Mouse (Mus musculus) kidney, postnatal 0 days (tissue): ENCODE results near the gene Naxd. TPM values are rescaled to one million over a fixed set of nuclear protein-coding genes. Genes with fewer than 3 reads are reported as not detected.

Experiments
- ATAC-seq: fragments of 200-750 bp; cut with Nextera tagmentation; replicated peaks from 2 replicates; pipeline ENCODE4 v1.8.0; 2017; ENCODE audit warnings: low read depth, moderate number of reproducible peaks, moderate TSS enrichment, moderate library complexity; ENCODE audit not compliant: low FRiP score
- DNase-seq: peaks from one replicate; pipeline ENCODE4 v3.0.0-alpha.2; 2016; ENCODE audit warnings: low spot score
- H3K27ac ChIP-seq: fragments of 300-500 bp; sonication (generic); 2 replicates; pipeline ENCODE4 v1.5.1; 2014; ENCODE audit warnings: mild to moderate bottlenecking
- H3K27me3 ChIP-seq: fragments of 300-500 bp; sonication (generic); 2 replicates; pipeline ENCODE4 v1.6.1; 2014; ENCODE audit warnings: low read length, mixed read lengths; ENCODE audit not compliant: insufficient read depth
- H3K36me3 ChIP-seq: fragments of 300-500 bp; sonication (generic); 2 replicates; pipeline ENCODE4 v1.6.1; 2014; ENCODE audit warnings: low read length, mixed read lengths; ENCODE audit not compliant: insufficient read depth
- H3K4me1 ChIP-seq: fragments of 300-500 bp; sonication (generic); replicated peaks from 2 replicates; pipeline ENCODE4 v1.6.1; 2014; ENCODE audit warnings: antibody characterized with exemption, low read length, mixed read lengths; ENCODE audit not compliant: insufficient read depth
- H3K4me2 ChIP-seq: fragments of 300-500 bp; sonication (generic); 2 replicates; pipeline ENCODE4 v1.6.1; 2014; ENCODE audit warnings: mild to moderate bottlenecking, low read length, moderate library complexity, mixed read lengths
- H3K4me3 ChIP-seq: fragments of 300-500 bp; sonication (generic); replicated peaks from 2 replicates; pipeline ENCODE4 v1.5.1; 2014; ENCODE audit warnings: low read depth, low read length
- H3K9ac ChIP-seq: fragments of 300-500 bp; sonication (generic); 2 replicates; pipeline ENCODE4 v1.6.1; 2014; ENCODE audit warnings: low read depth, low read length
- H3K9me3 ChIP-seq: fragments of 300-500 bp; sonication (generic); replicated peaks from 2 replicates; pipeline ENCODE4 v1.6.1; 2016; ENCODE audit warnings: low read length, inconsistent platforms, mixed read lengths
- CTCF ChIP-seq: IDR thresholded peaks from 2 replicates; pipeline ENCODE4 v1.5.1; 2016; ENCODE audit warnings: antibody characterized with exemption, low read depth, mild to moderate bottlenecking, moderate library complexity
- WGBS: fragments of 180-500 bp; shearing (Covaris S2); extraction: QIAGEN DNeasy Blood & Tissue Kit; methylation state at CpG from one replicate; pipeline ENCODE4 v1.1.7; 2014; 5-methylcytosine and 5-hydroxymethylcytosine counted together
- polyA plus RNA-seq: library from polyadenylated mRNA; unstranded; fragments of >200 nt; fragmentation: Nextera tagmentation; extraction: Ambion mirVana; gene quantifications from 2 replicates; pipeline ENCODE4 v1.2.1, GENCODE M21; 2015

The Naxd gene
- polyA plus RNA-seq, 1 experiment from 2014 or later: 111 TPM

GRCm38 (mm10) chr8:11469095-11469494 lies 28.2 kb upstream of the Naxd start:
- peak; percentile 63 for DNase-seq
- peak overlapping the region; percentile 91; the same call in 1 of the 2 replicates for H3K27ac ChIP-seq

GRCm38 (mm10) chr8:11470694-11471093 lies 26.6 kb upstream of the Naxd start:
- Histone ChIP-seq H3K4me2 (peak overlapping the region; percentile 32; the same call in 1 of the 2 replicates), H3K27ac (peak overlapping the region; percentile 91), H3K27me3 (no peaks in the 10 kb centered on the region), H3K4me3 (no peak overlapping the region), H3K4me1 (peaks cover 36% of the 10 kb centered on the region), H3K9me3 (no peaks in the 10 kb centered on the region), H3K9ac (no peak overlapping the region), H3K36me3 (no peaks in the 10 kb centered on the region)
- no peak for DNase-seq
- ATAC-seq: no peak
- no peak for TF ChIP-seq CTCF
- WGBS: 60% methylated on average over 7 of the region's 7 CpGs

More at GRCm38 (mm10) chr8:11469095-11469494, 28.2 kb upstream of the Naxd start:
- Histone ChIP-seq H3K9me3 (no peaks in the 10 kb centered on the region), H3K4me1 (peaks cover 35% of the 10 kb centered on the region), H3K9ac (no peak overlapping the region), H3K27me3 (no peaks in the 10 kb centered on the region), H3K4me2 (no peak overlapping the region), H3K36me3 (no peaks in the 10 kb centered on the region), H3K4me3 (no peak overlapping the region)
- TF ChIP-seq CTCF: peak; percentile 85
- WGBS: 6% methylated on average over 3 of the region's 3 CpGs
- ATAC-seq: no peak

DNA sequence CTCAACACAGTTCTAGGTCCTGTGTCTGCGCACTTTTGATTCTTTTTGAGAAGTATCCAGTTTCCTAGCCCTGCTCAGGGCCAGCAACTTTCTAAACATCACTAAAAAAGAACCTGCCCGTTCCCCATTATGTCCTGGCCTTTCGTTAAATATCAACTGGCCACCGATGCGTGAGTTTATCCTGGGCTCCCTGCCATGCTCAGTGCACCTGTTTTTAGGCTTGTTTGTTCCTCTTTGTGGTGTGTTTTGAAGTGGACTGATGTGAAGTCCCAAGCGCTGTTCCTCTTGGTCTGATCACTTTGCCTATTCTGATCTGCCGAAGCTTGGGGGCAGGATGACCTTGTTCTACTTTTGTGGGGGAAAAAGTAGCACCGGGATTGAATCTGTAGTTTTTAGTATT lies 26.0 kb upstream of the Naxd start:
- Histone ChIP-seq H3K27me3 (no peaks in the 10 kb centered on the region), H3K4me2 (peak overlapping the region; percentile 32; the same call in 1 of the 2 replicates), H3K27ac (peak overlapping the region; percentile 91), H3K9me3 (no peaks in the 10 kb centered on the region), H3K4me1 (peaks cover 37% of the 10 kb centered on the region), H3K9ac (no peak overlapping the region), H3K36me3 (no peaks in the 10 kb centered on the region), H3K4me3 (no peak overlapping the region)
- no peak for ATAC-seq
- WGBS: 43% methylated on average over 8 of the region's 8 CpGs
- TF ChIP-seq CTCF: no peak
- DNase-seq: no peak

GRCm38 (mm10) chr8:11473072-11473471 lies 24.2 kb upstream of the Naxd start:
- Histone ChIP-seq H3K27me3 (no peaks in the 10 kb centered on the region), H3K4me2 (peak overlapping the region; percentile 5; the same call in 1 of the 2 replicates), H3K4me1 (peaks cover 39% of the 10 kb centered on the region), H3K9me3 (no peaks in the 10 kb centered on the region), H3K36me3 (no peaks in the 10 kb centered on the region), H3K4me3 (no peak overlapping the region), H3K9ac (no peak overlapping the region), H3K27ac (peak overlapping the region; percentile 91)
- ATAC-seq: peak; percentile 83
- no peak for TF ChIP-seq CTCF
- DNase-seq: peak; percentile 82
- WGBS: 9% methylated on average over 4 of the region's 4 CpGs

DNA sequence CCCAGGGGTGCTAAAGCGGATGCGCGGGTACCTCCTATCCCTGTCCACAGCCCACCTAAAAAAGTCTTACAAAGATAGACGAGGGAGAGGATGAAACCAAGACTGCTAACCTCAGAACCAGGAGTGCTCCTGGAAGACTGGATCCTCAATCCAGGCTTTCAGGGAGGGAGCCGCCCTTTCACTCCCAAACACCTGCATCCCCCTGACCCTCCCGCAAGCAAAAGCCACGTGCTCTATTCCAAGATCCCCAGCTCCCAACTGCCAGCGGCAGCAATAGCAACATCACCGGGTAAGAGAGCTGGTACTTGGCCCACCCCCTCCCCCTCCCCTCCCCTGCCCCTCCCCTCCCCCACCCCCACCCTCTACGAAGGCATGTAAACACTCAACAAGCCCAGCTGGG lies 21.9 kb upstream of the Naxd start:
- H3K4me3 ChIP-seq: no peak overlapping the region; the same call in 1 of the 2 replicates
- no peaks in the 10 kb centered on the region for H3K36me3 ChIP-seq
- H3K4me1 ChIP-seq: peaks cover 35% of the 10 kb centered on the region
- no peak for TF ChIP-seq CTCF
- H3K9me3 ChIP-seq: no peaks in the 10 kb centered on the region
- DNase-seq: no peak
- H3K27me3 ChIP-seq: no peaks in the 10 kb centered on the region
- WGBS: 21% methylated on average over 10 of the region's 10 CpGs
- peak overlapping the region; percentile 37 for H3K9ac ChIP-seq
- H3K4me2 ChIP-seq: peak overlapping the region; percentile 94
- ATAC-seq: no peak
- no peak overlapping the region for H3K27ac ChIP-seq

DNA sequence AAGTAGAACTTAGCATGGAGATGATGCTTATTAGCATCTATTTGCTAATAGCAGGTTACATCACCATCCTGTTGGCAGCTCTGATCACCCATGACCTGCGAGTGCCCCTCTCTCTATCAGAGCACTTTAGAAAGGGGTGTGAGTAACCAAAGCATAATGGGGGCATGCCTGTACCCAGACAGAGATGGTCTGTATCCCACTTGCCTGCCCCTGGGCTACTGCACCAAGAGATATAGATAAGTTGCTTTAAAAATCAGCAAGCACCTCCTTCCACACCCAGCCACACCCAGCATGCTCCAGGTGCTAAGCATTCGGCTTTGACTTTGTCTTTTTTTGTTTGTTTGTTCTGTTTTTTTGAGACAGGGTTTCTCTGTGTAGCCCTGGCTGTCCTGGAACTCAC lies 21.4 kb upstream of the Naxd start:
- H3K4me1 ChIP-seq: peaks cover 35% of the 10 kb centered on the region
- peak overlapping the region; percentile 94 for H3K4me2 ChIP-seq
- H3K27ac ChIP-seq: peak overlapping the region; percentile 85
- H3K4me3 ChIP-seq: peak overlapping the region; percentile 14; the same call in 1 of the 2 replicates
- H3K9me3 ChIP-seq: no peaks in the 10 kb centered on the region
- TF ChIP-seq CTCF: no peak
- no peak overlapping the region for H3K9ac ChIP-seq
- WGBS: 19% methylated on average over 2 of the region's 2 CpGs
- ATAC-seq (no peak), DNase-seq (no peak)
- H3K36me3 ChIP-seq: no peaks in the 10 kb centered on the region
- H3K27me3 ChIP-seq: no peaks in the 10 kb centered on the region
